Mouse (Mus musculus): Measurements from ENCODE around the gene Cdyl. TPM values are rescaled to one million over a fixed set of nuclear protein-coding genes. Genes with fewer than 3 reads are reported as not detected.

The Cdyl gene
- polyA plus RNA-seq, 1 experiment from 2014 or later: 11.8 TPM

DNA sequence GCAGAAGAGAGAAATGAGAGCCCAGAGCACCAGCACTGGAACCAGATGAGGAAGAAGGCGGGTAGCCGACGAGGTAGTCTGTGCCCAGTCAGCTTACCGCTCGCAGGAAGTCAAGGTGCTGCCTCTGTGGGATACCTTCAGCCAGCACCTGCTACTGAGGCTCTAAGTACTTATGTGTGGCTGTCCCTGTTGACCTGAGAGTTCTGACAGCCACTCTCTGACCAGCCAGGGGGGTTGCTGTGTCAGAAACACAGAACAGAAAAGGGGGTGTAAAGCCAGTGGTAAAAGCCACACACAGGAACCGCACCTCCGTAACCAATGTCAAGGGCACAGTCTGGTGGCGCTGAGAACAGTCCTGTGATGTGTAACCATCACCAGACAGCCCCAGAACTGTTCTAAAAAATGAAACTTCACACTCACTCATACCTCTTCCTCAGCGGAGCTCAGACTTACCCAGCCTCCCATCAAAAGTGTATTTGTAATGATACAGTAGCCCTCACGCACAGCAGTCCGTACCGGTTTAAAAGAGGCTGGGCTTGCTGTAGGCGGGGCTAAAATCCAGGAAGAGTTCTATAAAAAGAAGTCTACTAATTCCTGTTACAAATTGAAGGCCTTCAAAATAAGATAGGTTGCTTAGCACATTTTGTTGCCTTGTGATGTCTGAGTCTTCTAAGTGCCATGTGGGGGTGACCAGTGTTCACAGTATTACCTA is 138.3 kb downstream of the Cdyl start:
- Histone ChIP-seq H3K9ac (ENCODE audit: low read length) (no peak overlapping the region), H3K4me3 (ENCODE audit: low read depth, low read length) (no peak overlapping the region), H3K27ac (ENCODE audit: low read depth, low read length) (no peak overlapping the region), H3K4me1 (ENCODE audit: control insufficient read depth, insufficient read depth, low read length) (peaks cover 3% of the 10 kb centered on the region; the same call in 1 of the 2 replicates), H3K36me3 (ENCODE audit: control insufficient read depth, insufficient read depth, low read length) (no peaks in the 10 kb centered on the region), H3K9me3 (ENCODE audit: control insufficient read depth, low read length) (no peaks in the 10 kb centered on the region), H3K27me3 (ENCODE audit: control insufficient read depth, insufficient read depth, low read length) (no peaks in the 10 kb centered on the region), H3K4me2 (no peak overlapping the region)
- DNase-seq (ENCODE audit: low spot score, missing footprints) (no peak), ATAC-seq (ENCODE audit: low FRiP score) (no peak)
- 88% methylated on average over 13 of the region's 13 CpGs for WGBS

DNA sequence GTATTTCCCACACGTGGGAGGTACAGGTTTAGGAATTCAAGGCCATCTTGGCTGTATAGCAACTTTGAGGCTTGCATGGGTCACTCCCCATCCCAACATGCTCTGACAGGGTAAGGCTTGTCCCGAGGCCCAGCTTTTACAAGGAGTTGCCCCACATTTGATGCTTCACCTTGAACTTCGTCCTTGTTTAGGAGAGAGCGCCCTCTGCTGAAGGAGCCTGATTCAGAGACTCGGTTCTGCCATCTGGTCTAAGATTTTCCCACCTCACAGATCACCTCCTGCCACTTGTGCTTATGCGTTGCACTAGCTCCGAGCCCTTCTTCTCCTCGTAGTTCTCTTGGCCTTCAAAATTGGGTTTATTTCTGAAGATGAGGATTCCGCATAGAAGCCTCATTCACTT is 139.0 kb downstream of the Cdyl start:
- no peak overlapping the region for H3K27ac ChIP-seq (ENCODE audit: low read depth, low read length)
- no peak overlapping the region for H3K4me3 ChIP-seq (ENCODE audit: low read depth, low read length)
- H3K4me2 ChIP-seq: no peak overlapping the region
- ATAC-seq (ENCODE audit: low FRiP score): no peak
- H3K27me3 ChIP-seq (ENCODE audit: control insufficient read depth, insufficient read depth, low read length): no peaks in the 10 kb centered on the region
- H3K36me3 ChIP-seq (ENCODE audit: control insufficient read depth, insufficient read depth, low read length): no peaks in the 10 kb centered on the region
- DNase-seq (ENCODE audit: low spot score, missing footprints): no peak
- H3K4me1 ChIP-seq (ENCODE audit: control insufficient read depth, insufficient read depth, low read length): peaks cover 3% of the 10 kb centered on the region; the same call in 1 of the 2 replicates
- 79% methylated on average over 9 of the region's 9 CpGs for WGBS
- H3K9ac ChIP-seq (ENCODE audit: low read length): no peak overlapping the region
- no peaks in the 10 kb centered on the region for H3K9me3 ChIP-seq (ENCODE audit: control insufficient read depth, low read length)

DNA sequence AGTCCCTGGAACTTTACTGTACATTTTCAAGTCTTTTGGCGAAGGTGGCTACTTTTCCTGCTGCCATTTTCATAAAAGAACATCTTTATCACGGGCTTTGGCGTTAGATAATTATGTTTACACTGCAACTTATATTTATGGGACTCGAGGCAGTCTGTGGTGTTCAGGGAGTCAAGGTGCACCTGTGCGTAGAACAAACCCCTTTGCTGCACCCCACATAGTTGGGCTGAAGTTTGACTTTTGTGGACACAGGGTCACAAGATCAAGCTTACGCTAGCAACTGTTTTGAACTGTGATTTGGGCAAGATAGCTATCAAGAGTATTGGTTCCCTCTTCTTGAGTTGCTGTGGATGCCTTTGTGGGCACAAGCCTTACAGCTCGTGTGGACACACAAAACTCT is 140.6 kb downstream of the Cdyl start:
- H3K36me3 ChIP-seq (ENCODE audit: control insufficient read depth, insufficient read depth, low read length): no peaks in the 10 kb centered on the region
- DNase-seq (ENCODE audit: low spot score, missing footprints): no peak
- H3K9ac ChIP-seq (ENCODE audit: low read length): no peak overlapping the region
- H3K4me2 ChIP-seq: no peak overlapping the region
- WGBS: 91% methylated on average over 7 of the region's 7 CpGs
- no peaks in the 10 kb centered on the region for H3K27me3 ChIP-seq (ENCODE audit: control insufficient read depth, insufficient read depth, low read length)
- H3K9me3 ChIP-seq (ENCODE audit: control insufficient read depth, low read length): no peaks in the 10 kb centered on the region; the same call in 1 of the 2 replicates
- no peak overlapping the region for H3K4me3 ChIP-seq (ENCODE audit: low read depth, low read length)
- peaks cover 3% of the 10 kb centered on the region; the same call in 1 of the 2 replicates for H3K4me1 ChIP-seq (ENCODE audit: control insufficient read depth, insufficient read depth, low read length)
- no peak overlapping the region for H3K27ac ChIP-seq (ENCODE audit: low read depth, low read length)
- ATAC-seq (ENCODE audit: low FRiP score): no peak

DNA sequence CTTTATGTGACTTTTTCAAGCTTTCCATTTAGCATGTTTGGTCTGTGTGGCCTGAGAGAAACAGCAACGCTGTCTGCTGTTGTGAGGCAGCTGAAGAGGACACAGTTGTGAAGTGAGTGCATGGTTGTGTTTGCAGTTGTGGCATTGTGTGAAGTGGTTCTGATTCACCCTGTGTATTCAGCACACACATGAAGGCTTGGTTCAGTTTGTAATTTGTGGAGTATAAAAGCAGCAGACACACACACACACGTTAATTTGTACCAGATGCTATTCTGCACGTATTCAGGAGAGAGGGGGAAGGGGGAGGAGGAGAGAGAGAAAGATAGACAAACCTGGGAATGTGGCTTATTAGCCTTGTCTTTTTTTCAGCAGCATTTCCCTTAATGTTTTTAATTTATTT is 146.1 kb downstream of the Cdyl start:
- no peak overlapping the region for H3K9ac ChIP-seq (ENCODE audit: low read length)
- no peaks in the 10 kb centered on the region for H3K36me3 ChIP-seq (ENCODE audit: control insufficient read depth, insufficient read depth, low read length)
- 77% methylated on average over 3 of the region's 3 CpGs for WGBS
- no peaks in the 10 kb centered on the region for H3K4me1 ChIP-seq (ENCODE audit: control insufficient read depth, insufficient read depth, low read length)
- H3K27ac ChIP-seq (ENCODE audit: low read depth, low read length): no peak overlapping the region
- H3K4me3 ChIP-seq (ENCODE audit: low read depth, low read length): no peak overlapping the region
- H3K4me2 ChIP-seq: no peak overlapping the region
- H3K27me3 ChIP-seq (ENCODE audit: control insufficient read depth, insufficient read depth, low read length): no peaks in the 10 kb centered on the region
- DNase-seq (ENCODE audit: low spot score, missing footprints) (no peak), ATAC-seq (ENCODE audit: low FRiP score) (no peak)
- no peaks in the 10 kb centered on the region; the same call in 1 of the 2 replicates for H3K9me3 ChIP-seq (ENCODE audit: control insufficient read depth, low read length)

DNA sequence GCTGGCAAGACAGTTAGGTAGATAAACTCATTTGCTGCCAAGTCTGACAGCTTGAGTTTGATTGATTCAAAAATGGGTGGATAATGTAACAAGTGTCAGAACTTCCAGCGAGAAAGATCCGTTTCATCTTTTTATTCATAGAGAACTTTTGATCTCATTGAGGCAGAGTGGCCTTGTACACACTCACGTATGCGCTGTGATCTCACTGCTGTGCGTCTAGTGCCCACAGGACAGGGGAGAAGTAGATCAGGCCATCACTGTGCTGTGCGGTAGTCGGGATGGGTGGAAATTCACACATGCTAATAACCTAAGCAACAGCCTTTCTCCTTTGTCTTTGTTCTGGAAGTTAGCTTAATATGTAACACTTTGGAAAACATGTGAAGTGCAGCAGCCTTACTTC is 146.5 kb downstream of the Cdyl start:
- Histone ChIP-seq H3K27ac (ENCODE audit: low read depth, low read length) (no peak overlapping the region), H3K4me1 (ENCODE audit: control insufficient read depth, insufficient read depth, low read length) (peaks cover 2% of the 10 kb centered on the region; the same call in 1 of the 2 replicates), H3K9me3 (ENCODE audit: control insufficient read depth, low read length) (no peaks in the 10 kb centered on the region; the same call in 1 of the 2 replicates), H3K4me3 (ENCODE audit: low read depth, low read length) (no peak overlapping the region), H3K36me3 (ENCODE audit: control insufficient read depth, insufficient read depth, low read length) (no peaks in the 10 kb centered on the region), H3K4me2 (no peak overlapping the region), H3K9ac (ENCODE audit: low read length) (no peak overlapping the region), H3K27me3 (ENCODE audit: control insufficient read depth, insufficient read depth, low read length) (no peaks in the 10 kb centered on the region)
- WGBS: 88% methylated on average over 7 of the region's 7 CpGs
- DNase-seq (ENCODE audit: low spot score, missing footprints) (no peak), ATAC-seq (ENCODE audit: low FRiP score) (no peak)

DNA sequence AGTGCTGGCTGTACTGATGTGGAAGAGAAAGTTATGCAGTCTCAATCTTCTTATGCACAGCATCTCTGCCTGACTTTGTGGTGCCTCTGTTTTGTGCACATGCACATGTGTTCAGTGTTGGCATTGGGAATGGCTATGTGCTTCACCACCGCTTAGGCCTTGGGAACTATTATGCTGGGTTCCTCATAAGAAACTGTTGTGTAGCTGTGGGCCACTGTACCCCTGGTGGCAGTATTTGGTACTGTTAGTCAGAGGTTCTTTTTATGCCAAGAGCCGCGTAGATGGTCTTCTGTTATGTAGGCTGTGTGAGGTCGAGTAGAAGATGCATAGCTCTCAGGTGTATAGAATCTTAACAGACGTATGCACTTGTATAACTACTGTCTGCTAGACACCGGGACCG is 147.4 kb downstream of the Cdyl start:
- Histone ChIP-seq H3K27me3 (ENCODE audit: control insufficient read depth, insufficient read depth, low read length) (no peaks in the 10 kb centered on the region), H3K27ac (ENCODE audit: low read depth, low read length) (no peak overlapping the region), H3K4me3 (ENCODE audit: low read depth, low read length) (no peak overlapping the region), H3K36me3 (ENCODE audit: control insufficient read depth, insufficient read depth, low read length) (no peaks in the 10 kb centered on the region), H3K4me1 (ENCODE audit: control insufficient read depth, insufficient read depth, low read length) (peaks cover 10% of the 10 kb centered on the region), H3K4me2 (no peak overlapping the region), H3K9me3 (ENCODE audit: control insufficient read depth, low read length) (no peaks in the 10 kb centered on the region; the same call in 1 of the 2 replicates), H3K9ac (ENCODE audit: low read length) (no peak overlapping the region)
- ATAC-seq (ENCODE audit: low FRiP score) (no peak), DNase-seq (ENCODE audit: low spot score, missing footprints) (no peak)
- WGBS: 92% methylated on average over 7 of the region's 7 CpGs

DNA sequence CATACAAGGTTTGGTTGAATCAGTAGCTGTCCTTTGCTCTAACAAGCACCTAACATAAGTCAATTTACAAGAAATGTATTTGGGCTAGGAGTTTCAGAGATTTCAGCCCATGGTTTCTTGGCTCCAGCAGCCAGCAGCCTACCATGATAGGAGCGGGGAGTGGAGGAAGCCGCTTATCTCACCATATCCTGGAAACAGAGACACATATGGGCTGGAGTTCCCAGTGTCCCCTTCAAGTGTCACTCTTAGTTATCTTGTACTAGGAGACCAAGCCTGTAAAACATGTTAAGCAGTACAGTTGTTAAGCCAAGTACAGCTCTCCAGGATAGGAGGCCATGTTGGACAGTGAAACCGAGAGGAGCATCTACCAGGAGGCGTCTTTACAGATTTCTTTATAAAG is 147.9 kb downstream of the Cdyl start:
- no peaks in the 10 kb centered on the region for H3K36me3 ChIP-seq (ENCODE audit: control insufficient read depth, insufficient read depth, low read length)
- H3K4me3 ChIP-seq (ENCODE audit: low read depth, low read length): no peak overlapping the region
- H3K27ac ChIP-seq (ENCODE audit: low read depth, low read length): no peak overlapping the region
- WGBS: 96% methylated on average over 4 of the region's 4 CpGs
- H3K9ac ChIP-seq (ENCODE audit: low read length): no peak overlapping the region
- ATAC-seq (ENCODE audit: low FRiP score): no peak
- peaks cover 12% of the 10 kb centered on the region for H3K4me1 ChIP-seq (ENCODE audit: control insufficient read depth, insufficient read depth, low read length)
- no peak for DNase-seq (ENCODE audit: low spot score, missing footprints)
- no peaks in the 10 kb centered on the region; the same call in 1 of the 2 replicates for H3K9me3 ChIP-seq (ENCODE audit: control insufficient read depth, low read length)
- no peaks in the 10 kb centered on the region for H3K27me3 ChIP-seq (ENCODE audit: control insufficient read depth, insufficient read depth, low read length)
- H3K4me2 ChIP-seq: no peak overlapping the region

DNA sequence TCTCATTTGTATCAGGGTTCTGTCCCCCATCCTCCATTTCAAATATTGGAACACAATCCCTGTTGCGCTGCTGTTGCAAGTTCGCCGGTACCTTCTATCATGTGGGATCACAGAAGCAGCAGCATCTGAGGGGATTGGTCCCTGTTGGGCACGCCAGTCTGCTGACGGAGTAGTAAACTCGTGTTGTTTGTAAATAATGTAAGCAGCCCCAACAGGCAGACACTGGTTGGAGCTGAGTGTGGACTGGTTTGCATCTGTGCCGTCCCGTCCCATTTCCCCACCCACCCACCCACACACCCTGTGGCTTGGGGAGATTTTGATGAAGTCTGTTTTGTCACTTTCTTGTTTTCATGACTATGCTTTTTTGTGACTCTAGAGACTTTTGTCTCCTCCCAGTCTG is 148.3 kb downstream of the Cdyl start:
- H3K27ac ChIP-seq (ENCODE audit: low read depth, low read length): no peak overlapping the region
- no peak for DNase-seq (ENCODE audit: low spot score, missing footprints)
- no peak overlapping the region for H3K4me2 ChIP-seq
- H3K9ac ChIP-seq (ENCODE audit: low read length): no peak overlapping the region
- ATAC-seq (ENCODE audit: low FRiP score): no peak
- H3K4me1 ChIP-seq (ENCODE audit: control insufficient read depth, insufficient read depth, low read length): peaks cover 12% of the 10 kb centered on the region
- 87% methylated on average over 8 of the region's 8 CpGs for WGBS
- H3K27me3 ChIP-seq (ENCODE audit: control insufficient read depth, insufficient read depth, low read length): no peaks in the 10 kb centered on the region
- no peaks in the 10 kb centered on the region; the same call in 1 of the 2 replicates for H3K9me3 ChIP-seq (ENCODE audit: control insufficient read depth, low read length)
- no peaks in the 10 kb centered on the region for H3K36me3 ChIP-seq (ENCODE audit: control insufficient read depth, insufficient read depth, low read length)
- H3K4me3 ChIP-seq (ENCODE audit: low read depth, low read length): no peak overlapping the region

DNA sequence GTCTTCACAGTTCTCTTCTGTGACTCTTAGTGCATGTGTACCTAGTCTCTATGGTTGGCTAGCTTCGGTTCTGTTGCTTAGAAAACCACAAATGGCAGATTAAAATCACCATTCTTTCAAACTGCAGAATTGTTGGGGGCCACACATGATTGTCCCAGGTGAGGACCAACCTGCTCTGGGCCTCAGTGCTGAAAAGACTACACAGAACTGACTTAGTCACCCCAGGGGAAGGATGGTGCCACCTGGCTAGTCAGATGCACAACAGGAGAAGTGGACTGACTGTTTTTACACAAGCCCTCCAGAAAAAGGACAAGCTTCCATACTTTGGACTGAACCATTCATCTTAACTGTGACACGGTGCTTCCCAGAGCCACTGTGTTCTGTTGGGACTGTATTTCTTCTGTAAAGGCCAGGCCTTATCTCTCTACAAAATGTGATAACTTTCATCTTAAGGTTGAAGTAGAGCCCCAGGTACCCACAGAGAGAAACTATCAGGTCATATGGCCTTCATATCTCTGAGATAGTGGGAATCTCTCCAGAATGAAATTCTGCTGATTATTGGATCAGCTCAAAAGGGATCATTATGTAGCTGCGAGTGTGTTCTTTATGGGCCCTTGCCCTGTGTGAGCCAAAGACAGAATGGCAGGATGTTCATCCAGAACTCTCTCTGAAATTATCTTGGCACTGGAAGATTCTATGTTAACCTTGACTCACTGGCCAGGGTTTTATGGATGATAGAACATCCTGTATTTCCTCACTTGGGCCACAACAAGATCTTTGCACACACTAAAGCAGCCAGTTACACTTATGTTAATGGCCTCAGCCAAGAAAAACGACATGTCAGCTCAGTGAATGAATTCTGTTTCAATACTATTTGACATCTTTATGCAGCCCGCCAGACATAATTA is 149.9 kb downstream of the Cdyl start:
- 81% methylated on average over 5 of the region's 5 CpGs for WGBS
- Histone ChIP-seq H3K4me1 (ENCODE audit: control insufficient read depth, insufficient read depth, low read length) (peaks cover 12% of the 10 kb centered on the region), H3K4me2 (no peak overlapping the region), H3K27ac (ENCODE audit: low read depth, low read length) (no peak overlapping the region), H3K4me3 (ENCODE audit: low read depth, low read length) (no peak overlapping the region), H3K9me3 (ENCODE audit: control insufficient read depth, low read length) (no peaks in the 10 kb centered on the region; the same call in 1 of the 2 replicates), H3K9ac (ENCODE audit: low read length) (no peak overlapping the region), H3K36me3 (ENCODE audit: control insufficient read depth, insufficient read depth, low read length) (no peaks in the 10 kb centered on the region), H3K27me3 (ENCODE audit: control insufficient read depth, insufficient read depth, low read length) (no peaks in the 10 kb centered on the region)
- no peak for ATAC-seq (ENCODE audit: low FRiP score)
- no peak for DNase-seq (ENCODE audit: low spot score, missing footprints)

Measured in midbrain, embryonic 11.5 days (tissue).